Mouse (Mus musculus) liver, adult (tissue): ENCODE results near the gene Rapgef1.

Source experiments
- GATA4 ChIP-seq: IDR thresholded peaks from 2 replicates; pipeline ENCODE4 v1.6.1; 2014; ENCODE audit warnings: mild to moderate bottlenecking, low read length; ENCODE audit not compliant: insufficient replicate concordance

Gene Rapgef1

GRCm38 (mm10) chr2:29752397-29752796 is 132.9 kb downstream of the Rapgef1 start:
- TF ChIP-seq GATA4 = no peak

GRCm38 (mm10) chr2:29755693-29756092 is 136.2 kb downstream of the Rapgef1 start:
- no peak for TF ChIP-seq GATA4

- no peak for TF ChIP-seq GATA4
Measured at GRCm38 (mm10) chr2:29764831-29765230, 145.3 kb downstream of the Rapgef1 start.

- no peak for TF ChIP-seq GATA4
Measured at GRCm38 (mm10) chr2:29767976-29768709, 148.6 kb downstream of the Rapgef1 start.

GRCm38 (mm10) chr2:29768901-29769300 is 149.4 kb downstream of the Rapgef1 start:
- TF ChIP-seq GATA4 = no peak

GRCm38 (mm10) chr2:29770162-29770561 is 150.6 kb downstream of the Rapgef1 start:
- TF ChIP-seq GATA4 = no peak

GRCm38 (mm10) chr2:29771611-29772461 is 152.3 kb downstream of the Rapgef1 start:
- no peak for TF ChIP-seq GATA4

GRCm38 (mm10) chr2:29773323-29773722 is 153.8 kb downstream of the Rapgef1 start:
- TF ChIP-seq GATA4 = peak; percentile 62; the same call in 1 of the 2 replicates

GRCm38 (mm10) chr2:29784290-29784689 is 164.8 kb downstream of the Rapgef1 start:
- no peak for TF ChIP-seq GATA4

- TF ChIP-seq GATA4 = no peak
Measured at GRCm38 (mm10) chr2:29787104-29787917, 167.8 kb downstream of the Rapgef1 start, which contains the start of gene Coq4. Coq4 (plus strand) TSS chr2:29787493.

- no peak for TF ChIP-seq GATA4
Measured at GRCm38 (mm10) chr2:29787937-29788681, 168.6 kb downstream of the Rapgef1 start, which contains the start of gene Trub2. Trub2 (minus strand) TSS chr2:29788502.
